Mouse (Mus musculus): ENCODE data around the gene Olfr890.
"Not testable (repeated sequence)": the region's sequence is repeated elsewhere in the genome, so short reads cannot be mapped to it uniquely, and the experiment has no call there.

Gene Olfr890

GRCm38 (mm10) chr9:38142217-38142616 lies at the start of gene Olfr890:
TSS of gene Olfr890 (plus strand) at chr9:38142517.
- no peak for DNase-seq (ENCODE audit: low spot score)

- no peak for DNase-seq (ENCODE audit: low spot score)
Measured at GRCm38 (mm10) chr9:38107828-38108227, 34.5 kb upstream of the Olfr890 start, which contains the start of gene Olfr888. TSS of gene Olfr888 (plus strand) at chr9:38108128.

GRCm38 (mm10) chr9:38114898-38115297 lies 27.4 kb upstream of the Olfr890 start, which contains the start of gene Olfr889:
TSS of gene Olfr889 (plus strand) at chr9:38115198.
- DNase-seq (ENCODE audit: low spot score) = no peak

GRCm38 (mm10) chr9:38168341-38168740 lies 26.0 kb downstream of the Olfr890 start:
- DNase-seq (ENCODE audit: low spot score) = not testable (repeated sequence)

DNA sequence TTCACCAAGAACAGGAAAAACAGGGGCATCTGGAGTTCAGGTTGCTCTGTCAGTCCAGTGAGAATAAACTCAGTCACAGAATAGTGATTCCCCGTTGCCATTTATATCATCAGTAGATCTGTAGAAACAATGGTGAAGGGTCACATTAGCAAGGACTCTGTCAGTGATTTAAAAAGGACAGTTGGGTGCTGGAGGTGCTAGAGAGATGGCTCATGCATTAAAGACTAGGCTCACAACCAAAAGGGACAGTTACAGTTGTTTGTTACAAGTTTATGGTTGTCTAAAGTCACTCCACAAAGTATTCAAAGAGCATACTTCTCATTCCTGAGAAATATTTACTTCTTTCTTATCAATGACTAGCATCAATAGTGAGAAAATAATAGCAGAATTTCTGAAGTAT lies 38.4 kb downstream of the Olfr890 start, which contains the start of gene Olfr891:
TSS of gene Olfr891 (minus strand) at position 101 of the 400 bp plus-strand sequence.
- DNase-seq (ENCODE audit: low spot score) = no peak
